Mouse (Mus musculus) embryonic facial prominence, embryonic 13.5 days (tissue): ENCODE results near the gene Rsph10b. TPM values are rescaled to one million over a fixed set of nuclear protein-coding genes. Genes with fewer than 3 reads are reported as not detected.

ENCODE experiments used
- polyA plus RNA-seq: library from polyadenylated mRNA; unstranded; fragments of >200 nt; fragmentation: Nextera tagmentation; extraction: Ambion mirVana; gene quantifications from 2 replicates; pipeline ENCODE4 v1.2.1, GENCODE M21; 2015

Rsph10b gene
- polyA plus RNA-seq, 1 experiment from 2014 or later: 0.52 TPM

Other genes starting within 250 kb of the Rsph10b start
- 24.2 and 27.2 TPM in 2 replicates for gene Usp42, start 200.8 kb upstream of the Rsph10b start, polyA plus RNA-seq
- gene Eif2ak1, start 115.2 kb upstream of the Rsph10b start, polyA plus RNA-seq: 42.5 and 43.2 TPM in 2 replicates
- 0.29 and 0.48 TPM in 2 replicates for gene Ankrd61, start 35.4 kb upstream of the Rsph10b start, polyA plus RNA-seq
- 86.4 and 95.4 TPM in 2 replicates for gene Aimp2, start 23.2 kb upstream of the Rsph10b start, polyA plus RNA-seq
- 29.4 and 33.0 TPM in 2 replicates for gene Pms2, start 23.1 kb upstream of the Rsph10b start, polyA plus RNA-seq
- gene Gm42421, start 4.9 kb upstream of the Rsph10b start, polyA plus RNA-seq: 0.98 and 1.0 TPM in 2 replicates
- gene Ccz1, start 81.8 kb downstream of the Rsph10b start, polyA plus RNA-seq: 79.6 and 82.0 TPM in 2 replicates
- 0.58 TPM in 1 of 2 replicates, not detected in the other for gene Ocm, start 93.6 kb downstream of the Rsph10b start, polyA plus RNA-seq
- gene Lmtk2, start 167.4 kb downstream of the Rsph10b start, polyA plus RNA-seq: 4.8 and 5.2 TPM in 2 replicates